Mouse (Mus musculus) heart, embryonic 12.5 days (tissue): Measurements from ENCODE around the gene Chst8. TPM values are rescaled to one million over a fixed set of nuclear protein-coding genes. Genes with fewer than 3 reads are reported as not detected.

Source experiments
- ATAC-seq: fragments of 200-750 bp; cut with Nextera tagmentation; 2 replicates; pipeline ENCODE4 v1.8.0; 2017; ENCODE audit warnings: moderate TSS enrichment, moderate library complexity; ENCODE audit not compliant: insufficient number of reproducible peaks, low FRiP score
- H3K27ac ChIP-seq: fragments of 300-500 bp; sonication (generic); 2 replicates; pipeline ENCODE4 v1.5.1; 2016; ENCODE audit warnings: mild to moderate bottlenecking, moderate library complexity; ENCODE audit not compliant: poor library complexity, severe bottlenecking
- H3K27me3 ChIP-seq: fragments of 300-500 bp; sonication (generic); replicated peaks from 2 replicates; pipeline ENCODE4 v1.6.1; 2016; ENCODE audit warnings: mild to moderate bottlenecking, moderate library complexity
- H3K36me3 ChIP-seq: fragments of 300-500 bp; sonication (generic); 2 replicates; pipeline ENCODE4 v1.6.1; 2016; ENCODE audit warnings: mild to moderate bottlenecking, moderate library complexity
- H3K4me1 ChIP-seq: fragments of 300-500 bp; sonication (generic); replicated peaks from 2 replicates; pipeline ENCODE4 v1.6.1; 2016; ENCODE audit warnings: mild to moderate bottlenecking
- H3K4me2 ChIP-seq: fragments of 300-500 bp; sonication (generic); 2 replicates; pipeline ENCODE4 v1.6.1; 2016; ENCODE audit warnings: mild to moderate bottlenecking, moderate library complexity
- H3K4me3 ChIP-seq: fragments of 300-500 bp; sonication (generic); 2 replicates; pipeline ENCODE4 v1.5.1; 2016; ENCODE audit warnings: mild to moderate bottlenecking
- H3K9ac ChIP-seq: fragments of 300-500 bp; sonication (generic); 2 replicates; pipeline ENCODE4 v1.6.1; 2016; ENCODE audit warnings: mild to moderate bottlenecking, moderate library complexity
- H3K9me3 ChIP-seq: fragments of 300-500 bp; sonication (generic); replicated peaks from 2 replicates; pipeline ENCODE4 v1.6.1; 2016; ENCODE audit warnings: mild to moderate bottlenecking, moderate library complexity
- WGBS: fragments of 180-500 bp; shearing (Covaris S2); methylation state at CpG from one replicate; pipeline ENCODE4 v1.1.7; 2016; 5-methylcytosine and 5-hydroxymethylcytosine counted together
- polyA plus RNA-seq: library from polyadenylated mRNA; unstranded; fragments of >200 nt; fragmentation: Nextera tagmentation; extraction: Ambion mirVana; gene quantifications from 2 replicates; pipeline ENCODE4 v1.2.1, GENCODE M21; 2016

The Chst8 gene
- polyA plus RNA-seq, 1 experiment from 2014 or later, result 1.4 TPM

- no peaks in the 10 kb centered on the region for H3K36me3 ChIP-seq
- H3K9me3 ChIP-seq, result peaks cover 2% of the 10 kb centered on the region; the same call in 1 of the 2 replicates
- WGBS, result 78% methylated on average over 9 of the region's 9 CpGs
- no peak overlapping the region for H3K27ac ChIP-seq
- no peaks in the 10 kb centered on the region for H3K4me1 ChIP-seq
- ATAC-seq, result no peak
- H3K4me3 ChIP-seq, result no peak overlapping the region
- H3K27me3 ChIP-seq, result no peaks in the 10 kb centered on the region
- H3K4me2 ChIP-seq, result no peak overlapping the region
- no peak overlapping the region for H3K9ac ChIP-seq
Measured at GRCm38 (mm10) chr7:34821587-34821986, 9.1 kb upstream of the Chst8 start.

DNA sequence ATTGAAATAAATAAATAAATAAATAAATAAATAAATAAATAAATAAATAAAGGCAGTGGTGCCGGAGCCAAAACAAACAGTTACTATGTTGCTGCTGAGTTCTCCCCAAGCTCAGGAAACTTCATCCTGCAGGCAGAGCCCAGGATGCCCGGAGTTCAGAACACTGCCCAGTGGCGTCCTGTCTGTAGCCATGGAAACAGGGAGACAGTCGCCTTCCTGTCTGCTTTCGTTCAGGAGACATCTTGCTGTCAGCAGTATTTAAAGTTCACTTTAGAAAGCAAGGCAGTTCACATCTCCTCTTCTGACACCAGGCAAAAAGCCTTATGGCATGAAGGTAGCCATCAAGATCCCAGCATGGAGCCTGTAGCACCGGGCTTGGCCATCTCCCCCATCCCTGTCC, 8.0 kb upstream of the Chst8 start:
- no peak overlapping the region for H3K4me2 ChIP-seq
- H3K4me1 ChIP-seq, result no peaks in the 10 kb centered on the region
- no peak overlapping the region for H3K9ac ChIP-seq
- no peak for ATAC-seq
- no peaks in the 10 kb centered on the region for H3K36me3 ChIP-seq
- no peak overlapping the region for H3K4me3 ChIP-seq
- H3K27ac ChIP-seq, result no peak overlapping the region
- H3K9me3 ChIP-seq, result no peaks in the 10 kb centered on the region
- 28% methylated on average over 6 of the region's 6 CpGs for WGBS
- H3K27me3 ChIP-seq, result no peaks in the 10 kb centered on the region

DNA sequence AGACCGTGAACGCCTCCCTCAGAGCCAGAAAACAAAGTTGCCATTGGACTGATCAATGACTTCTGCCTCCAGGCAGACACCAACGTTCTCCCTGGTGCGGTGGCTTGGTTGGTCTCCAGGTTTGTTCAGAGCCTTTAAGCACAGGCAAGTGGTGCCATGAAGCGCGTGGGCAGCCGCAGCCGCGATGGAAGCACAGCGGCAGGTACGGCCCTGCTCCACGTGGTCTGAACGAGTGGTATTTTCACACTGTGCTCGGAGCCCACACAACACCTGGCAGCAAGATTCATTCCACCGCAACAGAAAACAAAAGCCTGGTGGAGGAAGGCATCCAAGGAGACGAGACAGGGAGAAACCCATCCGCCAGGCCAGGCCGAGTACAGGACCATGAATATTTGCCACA, 7.3 kb upstream of the Chst8 start:
- Histone ChIP-seq H3K27ac (no peak overlapping the region), H3K27me3 (peaks cover 6% of the 10 kb centered on the region; the same call in 1 of the 2 replicates), H3K36me3 (no peaks in the 10 kb centered on the region), H3K4me1 (no peaks in the 10 kb centered on the region), H3K9me3 (no peaks in the 10 kb centered on the region), H3K4me3 (no peak overlapping the region), H3K4me2 (no peak overlapping the region), H3K9ac (no peak overlapping the region)
- 87% methylated on average over 18 of the region's 18 CpGs for WGBS
- no peak for ATAC-seq

DNA sequence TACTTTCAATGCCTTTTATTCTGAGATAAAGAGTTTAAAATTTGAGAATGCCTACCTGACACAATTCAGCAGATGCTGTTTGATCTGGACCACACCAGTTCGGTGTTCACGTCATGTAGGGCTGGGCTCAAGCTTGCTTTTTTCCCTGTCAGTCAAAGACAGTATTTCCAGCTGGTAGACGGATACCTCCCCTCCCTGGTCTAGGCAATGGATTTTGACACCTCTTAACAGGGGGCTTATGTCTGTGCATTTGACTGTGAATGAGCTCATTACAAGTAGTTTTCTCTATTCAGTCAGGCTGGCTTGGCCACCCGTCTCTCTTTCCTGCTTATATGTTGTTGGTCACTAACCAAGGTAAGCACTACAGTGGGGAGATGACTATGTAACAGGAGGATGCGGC, 6.1 kb upstream of the Chst8 start:
- Histone ChIP-seq H3K9ac (no peak overlapping the region), H3K27ac (no peak overlapping the region), H3K4me3 (no peak overlapping the region), H3K27me3 (peaks cover 17% of the 10 kb centered on the region), H3K4me2 (no peak overlapping the region), H3K4me1 (no peaks in the 10 kb centered on the region), H3K36me3 (no peaks in the 10 kb centered on the region), H3K9me3 (no peaks in the 10 kb centered on the region)
- ATAC-seq, result no peak
- WGBS, result 79% methylated on average over 5 of the region's 5 CpGs

DNA sequence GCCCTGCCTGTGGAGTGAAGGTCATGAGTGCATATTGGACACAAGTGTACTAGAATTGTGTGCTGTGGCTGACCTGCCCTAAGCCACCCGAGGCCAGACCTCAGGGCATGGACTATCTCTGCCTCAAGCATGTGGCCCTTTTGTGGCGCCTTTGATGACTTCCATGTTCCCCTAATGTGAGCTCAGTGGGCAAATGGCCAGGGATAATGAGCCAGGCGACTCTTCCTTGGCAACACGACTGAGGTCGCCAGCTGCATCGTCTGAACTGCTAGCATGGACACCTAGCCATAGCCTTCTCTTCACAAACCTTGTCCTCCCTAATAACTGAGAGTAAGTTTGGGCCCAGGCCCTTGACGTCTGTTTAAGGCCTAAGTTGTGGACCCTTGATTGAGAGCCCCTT, 4.5 kb upstream of the Chst8 start:
- 73% methylated on average over 7 of the region's 7 CpGs for WGBS

DNA sequence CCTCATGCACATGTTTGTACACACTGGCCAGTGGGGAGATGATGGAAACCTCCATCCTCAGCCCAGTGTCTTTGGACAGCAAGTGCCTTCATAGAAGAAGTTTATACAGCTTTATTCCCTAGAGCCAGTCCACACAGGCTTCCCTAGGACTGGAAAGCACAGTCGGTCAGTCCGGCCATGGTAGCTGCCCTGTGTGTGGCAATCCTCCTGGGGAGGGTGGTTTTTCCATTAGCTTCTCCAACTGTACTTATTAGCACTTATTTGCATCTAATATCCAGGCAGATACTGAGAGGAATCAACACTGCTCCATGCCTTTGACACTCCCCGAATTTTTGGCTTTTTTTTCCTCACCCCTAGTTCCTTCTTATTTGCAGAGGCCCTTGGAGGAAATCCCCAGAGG, 2.3 kb upstream of the Chst8 start:
- Histone ChIP-seq H3K36me3 (no peaks in the 10 kb centered on the region), H3K4me3 (no peak overlapping the region), H3K9ac (no peak overlapping the region), H3K27me3 (peaks cover 55% of the 10 kb centered on the region), H3K27ac (no peak overlapping the region), H3K4me1 (peaks cover 16% of the 10 kb centered on the region), H3K9me3 (no peaks in the 10 kb centered on the region), H3K4me2 (no peak overlapping the region)
- WGBS, result 66% methylated on average over 3 of the region's 3 CpGs
- ATAC-seq, result no peak

More for the DNA sequence above, 4.5 kb upstream of the Chst8 start:
- Histone ChIP-seq H3K27ac (no peak overlapping the region), H3K4me3 (no peak overlapping the region), H3K4me1 (peaks cover 6% of the 10 kb centered on the region), H3K36me3 (no peaks in the 10 kb centered on the region), H3K4me2 (no peak overlapping the region), H3K9ac (no peak overlapping the region), H3K27me3 (peaks cover 33% of the 10 kb centered on the region), H3K9me3 (no peaks in the 10 kb centered on the region)
- no peak for ATAC-seq

DNA sequence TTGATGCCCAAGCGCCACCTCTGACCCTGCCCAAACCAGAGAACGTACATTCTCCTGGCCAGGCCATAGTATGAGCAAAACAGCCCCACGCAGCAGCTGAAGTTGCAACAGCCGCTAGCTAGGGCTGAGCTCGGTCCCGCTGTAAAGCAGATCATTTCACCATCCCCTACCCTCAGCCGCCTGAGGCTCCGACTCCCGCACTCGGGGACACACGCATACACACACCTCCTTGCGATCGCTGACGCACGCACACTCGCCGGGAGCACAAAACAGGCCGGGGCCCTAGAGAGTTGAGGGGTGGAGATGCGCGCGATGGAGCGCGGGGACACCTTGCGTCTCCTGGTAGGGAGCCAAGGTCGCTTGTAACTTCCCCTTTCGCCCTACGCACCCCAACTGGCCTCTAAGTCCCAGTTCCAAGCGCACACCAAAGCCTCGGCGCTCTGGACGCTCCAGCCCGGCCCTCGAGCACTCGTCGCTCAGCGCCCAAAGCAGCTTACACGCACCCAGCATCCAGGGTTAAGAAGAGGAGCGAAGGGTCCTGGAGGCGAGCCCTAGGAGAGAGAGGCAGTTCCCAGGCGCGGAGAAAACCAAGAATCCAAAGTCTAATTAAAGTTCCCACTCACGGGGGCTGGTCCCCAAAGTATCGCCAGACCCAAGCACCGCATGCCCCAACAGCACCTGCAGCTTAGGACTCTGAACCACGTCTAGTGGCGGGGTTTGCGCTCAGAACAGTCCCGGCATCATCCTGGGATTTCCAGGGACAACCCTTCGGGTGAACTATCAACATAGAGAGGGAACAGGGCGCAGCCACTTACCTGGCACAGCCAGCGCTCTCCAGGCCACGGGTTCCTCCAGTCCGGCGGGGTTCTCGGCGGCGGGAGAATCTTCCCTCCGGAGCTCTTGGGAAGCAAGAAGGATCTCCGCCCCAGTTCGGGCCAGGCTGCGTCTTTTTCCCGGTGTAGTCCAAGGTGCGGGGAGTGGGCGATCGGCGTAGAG, 682 bp downstream of the Chst8 start:
- H3K4me2 ChIP-seq, result peak overlapping the region; percentile 98
- peak; percentile 17; the same call in 1 of the 2 replicates for ATAC-seq
- H3K36me3 ChIP-seq, result no peaks in the 10 kb centered on the region
- peak overlapping the region; percentile 70 for H3K4me3 ChIP-seq
- H3K9ac ChIP-seq, result peak overlapping the region; percentile 63
- H3K9me3 ChIP-seq, result no peaks in the 10 kb centered on the region
- peaks cover 79% of the 10 kb centered on the region for H3K27me3 ChIP-seq
- under 1% methylated on average over 66 of the region's 66 CpGs for WGBS
- peaks cover 17% of the 10 kb centered on the region for H3K4me1 ChIP-seq
- H3K27ac ChIP-seq, result no peak overlapping the region

DNA sequence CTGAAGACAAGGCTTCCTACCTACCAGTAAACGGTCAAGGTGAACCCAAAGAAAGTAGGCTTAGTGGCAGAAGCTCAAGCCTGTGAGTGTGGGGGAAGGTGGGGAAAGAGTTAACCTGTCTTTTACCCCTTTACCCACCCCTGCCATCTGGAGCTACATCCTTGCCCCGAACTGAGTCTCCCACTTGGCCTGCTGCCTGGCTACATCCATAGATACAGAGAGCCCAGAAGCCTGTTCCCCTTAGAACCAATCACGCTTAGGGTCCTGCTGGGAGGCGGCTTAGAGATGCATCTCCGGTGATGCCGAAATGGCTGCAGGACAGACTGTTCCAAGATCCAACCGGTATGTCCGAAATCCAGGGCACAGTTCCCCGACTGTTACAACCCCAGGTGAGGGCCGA, 1.5 kb downstream of the Chst8 start:
- ATAC-seq, result no peak
- H3K9me3 ChIP-seq, result no peaks in the 10 kb centered on the region
- 4% methylated on average over 10 of the region's 10 CpGs for WGBS
- H3K4me1 ChIP-seq, result peaks cover 24% of the 10 kb centered on the region
- peak overlapping the region; percentile 70 for H3K4me3 ChIP-seq
- peak overlapping the region; percentile 98 for H3K4me2 ChIP-seq
- no peak overlapping the region for H3K27ac ChIP-seq
- H3K27me3 ChIP-seq, result peaks cover 79% of the 10 kb centered on the region
- peak overlapping the region; percentile 63; the same call in 1 of the 2 replicates for H3K9ac ChIP-seq
- H3K36me3 ChIP-seq, result no peaks in the 10 kb centered on the region

- no peak overlapping the region for H3K4me2 ChIP-seq
- peaks cover 11% of the 10 kb centered on the region for H3K4me1 ChIP-seq
- no peak overlapping the region for H3K4me3 ChIP-seq
- 39% methylated on average over 6 of the region's 6 CpGs for WGBS
- H3K9me3 ChIP-seq, result no peaks in the 10 kb centered on the region
- H3K27me3 ChIP-seq, result peaks cover 46% of the 10 kb centered on the region
- peak; percentile 52; the same call in 1 of the 2 replicates for ATAC-seq
- H3K27ac ChIP-seq, result no peak overlapping the region
- no peaks in the 10 kb centered on the region for H3K36me3 ChIP-seq
- no peak overlapping the region for H3K9ac ChIP-seq
Measured at GRCm38 (mm10) chr7:34806307-34806706, 6.2 kb downstream of the Chst8 start.

- H3K27ac ChIP-seq, result no peak overlapping the region
- H3K4me3 ChIP-seq, result no peak overlapping the region
- no peaks in the 10 kb centered on the region for H3K36me3 ChIP-seq
- 85% methylated on average over 3 of the region's 3 CpGs for WGBS
- peaks cover 42% of the 10 kb centered on the region for H3K27me3 ChIP-seq
- peaks cover 7% of the 10 kb centered on the region; the same call in 1 of the 2 replicates for H3K4me1 ChIP-seq
- no peaks in the 10 kb centered on the region for H3K9me3 ChIP-seq
- peak; percentile 29; the same call in 1 of the 2 replicates for ATAC-seq
- H3K9ac ChIP-seq, result no peak overlapping the region
- H3K4me2 ChIP-seq, result no peak overlapping the region
Measured at GRCm38 (mm10) chr7:34805691-34806205, 6.8 kb downstream of the Chst8 start.

DNA sequence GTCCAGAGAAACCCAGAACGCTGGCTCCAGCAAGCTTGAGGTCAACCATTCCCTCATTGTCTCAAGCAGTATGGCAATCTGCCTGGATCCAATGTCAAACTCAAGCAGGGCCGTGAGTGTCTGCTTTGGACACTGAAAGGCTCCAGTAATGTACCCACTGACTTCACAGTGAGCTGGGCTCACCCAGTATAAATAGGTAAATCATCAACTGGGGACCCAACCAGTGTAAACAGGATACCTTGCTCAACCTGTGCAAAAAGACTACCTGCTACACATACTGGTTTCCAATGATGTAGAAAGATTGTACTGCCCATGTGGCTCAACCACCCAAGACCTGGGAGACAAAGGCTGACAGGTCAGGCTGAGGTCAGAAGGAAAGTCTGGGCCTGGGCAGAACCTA, 7.5 kb downstream of the Chst8 start:
- Histone ChIP-seq H3K4me1 (peaks cover 7% of the 10 kb centered on the region; the same call in 1 of the 2 replicates), H3K9ac (no peak overlapping the region), H3K27me3 (peaks cover 37% of the 10 kb centered on the region), H3K27ac (no peak overlapping the region), H3K4me3 (no peak overlapping the region), H3K9me3 (no peaks in the 10 kb centered on the region), H3K4me2 (no peak overlapping the region), H3K36me3 (no peaks in the 10 kb centered on the region)
- ATAC-seq, result no peak
- 79% methylated on average over 2 of the region's 2 CpGs for WGBS
